Mouse (Mus musculus) thymus, adult 2 months (tissue): Measurements from ENCODE around the gene Prss16.

Source experiments
- CTCF ChIP-seq: fragments of 200-500 bp; IDR thresholded peaks from 2 replicates; pipeline ENCODE4 v1.5.1; 2012; ENCODE audit warnings: mild to moderate bottlenecking, control low read depth, low read length, moderate library complexity, borderline replicate concordance; ENCODE audit not compliant: control insufficient read depth, poor library complexity, insufficient read depth; ENCODE audit errors: extremely low read depth
- POLR2A ChIP-seq: fragments of 200-500 bp; IDR thresholded peaks from 2 replicates; pipeline ENCODE4 v1.6.1; 2012; ENCODE audit warnings: mild to moderate bottlenecking, low read length, control low read depth, moderate library complexity; ENCODE audit not compliant: control insufficient read depth, poor library complexity, insufficient read depth; ENCODE audit errors: extremely low read depth

DNA sequence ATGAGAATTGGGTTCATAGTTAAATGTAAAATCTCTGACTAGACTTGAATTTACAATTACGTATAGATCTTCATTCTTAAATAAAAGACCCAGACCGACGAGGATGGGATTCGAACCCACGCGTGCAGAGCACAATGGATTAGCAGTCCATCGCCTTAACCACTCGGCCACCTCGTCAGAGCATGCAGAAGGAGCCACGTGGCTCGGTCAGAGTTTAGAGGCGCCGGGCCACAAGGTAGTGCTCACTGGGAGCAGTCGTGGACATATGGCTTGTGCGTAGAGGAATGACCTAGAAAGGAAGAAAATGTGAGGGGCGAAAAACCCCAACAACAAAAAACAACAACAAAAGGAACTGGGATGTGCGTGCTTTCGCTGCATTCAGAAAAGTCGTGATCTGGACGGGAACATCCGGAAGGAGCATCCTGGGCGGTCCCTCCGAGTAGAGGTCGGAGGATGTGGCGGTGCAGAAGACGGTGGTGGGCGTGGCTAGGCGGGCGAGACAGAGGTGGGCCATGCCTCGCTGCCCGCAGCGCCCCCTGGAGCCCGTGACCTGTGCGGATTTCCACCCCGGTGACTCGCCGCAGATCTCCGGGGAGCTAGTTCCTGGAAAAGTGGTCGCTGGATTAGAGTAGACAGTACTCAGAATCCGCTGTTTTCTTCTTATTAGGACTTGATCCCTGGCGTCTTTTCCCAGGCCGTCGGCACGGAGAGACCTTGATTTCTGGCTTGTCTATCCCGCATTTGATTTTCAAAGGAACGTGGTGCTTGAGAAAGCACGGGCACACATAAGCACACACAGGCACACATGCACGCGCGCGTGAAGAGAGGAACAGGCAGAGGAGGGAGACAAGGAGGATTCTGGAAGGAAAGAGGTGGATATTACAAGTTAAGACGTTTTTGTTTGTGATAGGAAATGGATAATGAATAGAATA, 41.3 kb upstream of the Prss16 start:
- TF ChIP-seq CTCF, result peak; percentile 88
- 0 out of 2 replicates have a peak, but pooled peaks have one; percentile 20 for TF ChIP-seq POLR2A
